Mouse (Mus musculus) CD4-positive, CD25-positive, alpha-beta regulatory T cell, adult 9 weeks (primary cell): Measurements from ENCODE around the gene Tomm34. TPM values are rescaled to one million over a fixed set of nuclear protein-coding genes. Genes with fewer than 3 reads are reported as not detected.

Experiments used
- polyA plus RNA-seq: library from polyadenylated mRNA; unstranded; fragments of 100-300 nt; shearing (Covaris generic); gene quantifications from one replicate; pipeline ENCODE4 v1.2.1, GENCODE M21; 2017

The Tomm34 gene
- polyA plus RNA-seq: 123 TPM

DNA sequence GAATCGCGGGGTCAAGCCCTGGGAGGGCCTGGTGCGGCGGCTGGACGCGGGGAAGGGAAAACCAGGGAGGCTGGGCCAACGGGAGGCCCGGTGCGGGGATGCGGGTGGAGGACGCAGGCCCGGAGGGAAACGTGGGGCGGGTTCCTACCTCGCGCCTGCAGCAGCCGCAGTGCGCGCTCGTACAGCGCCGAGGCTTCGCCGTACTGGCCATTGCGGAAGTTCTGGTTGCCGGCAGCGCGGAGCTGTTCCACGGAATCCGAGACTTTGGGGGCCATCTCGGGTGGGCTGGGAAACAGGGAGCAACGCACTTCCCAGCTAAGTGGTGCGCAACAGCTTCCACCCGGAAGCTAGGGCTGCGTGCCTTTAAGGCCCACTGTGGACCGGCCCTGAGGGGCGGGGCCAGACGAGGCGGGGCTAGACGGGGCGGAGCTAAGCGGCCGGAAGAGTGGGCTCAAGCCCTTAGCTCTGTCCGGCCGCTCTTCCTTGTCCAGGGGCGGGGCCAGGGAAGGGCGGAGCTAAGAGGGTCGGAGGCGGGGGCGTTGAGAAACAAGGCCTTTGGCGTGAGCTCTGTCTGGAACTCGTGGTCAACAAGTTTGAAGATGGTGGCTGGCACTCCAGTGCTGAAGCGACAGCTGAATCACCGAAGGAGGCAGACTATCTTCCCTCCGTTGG, at the start of gene Tomm34:
Tomm34 (minus strand) TSS at position 405 of the 672 bp plus-strand sequence.

DNA sequence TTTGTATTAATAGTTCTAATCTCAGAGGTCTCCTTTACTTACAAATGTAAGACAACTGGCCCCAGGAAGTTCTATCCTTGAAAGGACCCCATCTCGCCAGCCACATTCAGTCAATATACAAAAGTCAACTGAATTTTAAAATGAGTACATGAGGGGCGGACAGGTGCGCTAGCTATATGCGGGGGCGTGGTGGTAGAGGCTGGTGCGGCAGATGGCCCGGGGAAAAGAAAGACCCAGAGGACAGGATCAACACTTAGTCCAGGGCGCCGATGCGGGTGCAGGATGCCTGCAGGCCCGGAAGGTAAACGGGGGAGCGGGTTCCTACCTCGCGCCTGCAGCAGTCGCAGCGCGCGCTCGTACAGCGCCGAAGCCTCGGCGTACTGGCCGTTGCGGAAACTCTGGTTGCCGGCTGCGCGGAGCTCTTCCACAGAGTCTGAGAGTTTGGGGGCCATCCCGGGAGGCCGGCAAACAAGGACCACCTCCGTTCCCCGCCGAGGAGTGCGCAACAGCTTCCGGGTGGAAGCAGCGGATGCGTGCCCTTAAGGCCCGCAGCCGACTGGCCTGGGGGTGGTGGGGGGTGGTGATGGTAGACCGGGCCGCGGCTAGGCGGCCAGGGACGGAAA, 716 bp downstream of the Tomm34 start, which contains the start of gene Stk4:
Stk4 (plus strand) TSS at position 181 of the 623 bp plus-strand sequence.

DNA sequence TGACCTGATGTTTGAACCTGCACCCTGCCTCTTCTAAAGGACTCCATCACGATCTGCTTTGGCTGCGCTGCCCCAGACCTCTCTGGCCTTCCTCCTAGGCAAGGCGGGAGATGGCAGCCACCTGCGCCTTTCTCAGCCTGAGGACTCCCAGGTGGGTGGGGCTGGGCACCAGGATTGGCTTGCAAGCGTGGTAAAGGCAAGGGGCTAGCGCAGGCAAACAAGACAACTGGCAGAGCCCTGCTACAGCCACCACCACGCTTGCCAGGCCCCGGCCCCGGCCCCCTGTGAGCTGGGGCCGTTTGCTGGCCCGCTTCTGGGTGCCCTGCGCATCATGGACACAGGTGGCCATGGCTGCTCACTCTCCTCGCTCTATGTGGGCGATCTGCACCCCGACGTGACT, 45.8 kb downstream of the Tomm34 start, which contains the start of gene Pabpc1l:
Pabpc1l (plus strand) TSS at position 301 of the 400 bp plus-strand sequence.

Other genes with a start within 250 kb of the Tomm34 start
- not detected for gene Kcnk15, start 217.5 kb downstream of the Tomm34 start, polyA plus RNA-seq
- not detected for gene Rims4, start 152.5 kb downstream of the Tomm34 start, polyA plus RNA-seq
- gene Ywhab, start 76.2 kb downstream of the Tomm34 start, polyA plus RNA-seq: 59.6 TPM
- gene Pabpc1l, start 45.7 kb downstream of the Tomm34 start, polyA plus RNA-seq: 1.7 TPM
- 314 TPM for gene Stk4, start 847 bp downstream of the Tomm34 start, polyA plus RNA-seq
- not detected for gene Kcns1, start 99.9 kb upstream of the Tomm34 start, polyA plus RNA-seq
- not detected for gene Wfdc5, start 111.6 kb upstream of the Tomm34 start, polyA plus RNA-seq
- gene Wfdc12, start 119.4 kb upstream of the Tomm34 start, polyA plus RNA-seq: not detected
- not detected for gene Wfdc15a, start 129.0 kb upstream of the Tomm34 start, polyA plus RNA-seq
- not detected for gene Wfdc15b, start 150.5 kb upstream of the Tomm34 start, polyA plus RNA-seq
- gene Svs2, start 167.3 kb upstream of the Tomm34 start, polyA plus RNA-seq: not detected
- gene Svs3b, start 185.5 kb upstream of the Tomm34 start, polyA plus RNA-seq: not detected
- not detected for gene Svs4, start 207.3 kb upstream of the Tomm34 start, polyA plus RNA-seq
- not detected for gene Svs3a, start 218.1 kb upstream of the Tomm34 start, polyA plus RNA-seq
- gene Svs6, start 245.6 kb upstream of the Tomm34 start, polyA plus RNA-seq: not detected